Mouse (Mus musculus): ENCODE measurements around the gene Gfod1.

Gene Gfod1

DNA sequence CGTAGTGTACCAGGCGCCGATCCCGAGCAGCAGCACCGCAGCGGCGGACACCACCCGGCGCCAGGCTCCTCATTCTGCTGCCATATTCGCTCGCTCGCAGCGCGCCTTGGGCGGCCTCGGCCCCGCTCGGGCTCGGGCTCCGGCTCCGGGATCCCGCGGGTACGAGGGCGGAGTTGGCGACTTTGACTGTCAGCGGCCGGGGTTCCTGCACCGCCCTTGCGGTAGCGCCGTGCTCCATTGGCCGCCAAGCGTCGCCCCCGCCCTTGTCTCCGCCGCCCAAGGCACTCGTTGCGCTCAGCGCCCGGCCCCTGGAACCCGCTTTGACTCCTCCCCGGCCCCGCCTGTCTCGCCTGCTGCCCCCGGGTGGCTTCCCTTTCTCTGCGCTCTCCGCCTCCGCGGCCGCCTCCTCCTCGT lies at the start of gene Gfod1:
Gene Gfod1 (minus strand): TSS at position 155 of the 414 bp plus-strand sequence.
- DNase-seq (ENCODE audit: low spot score in 2 of 2) = peak; percentile 97 to 98

DNA sequence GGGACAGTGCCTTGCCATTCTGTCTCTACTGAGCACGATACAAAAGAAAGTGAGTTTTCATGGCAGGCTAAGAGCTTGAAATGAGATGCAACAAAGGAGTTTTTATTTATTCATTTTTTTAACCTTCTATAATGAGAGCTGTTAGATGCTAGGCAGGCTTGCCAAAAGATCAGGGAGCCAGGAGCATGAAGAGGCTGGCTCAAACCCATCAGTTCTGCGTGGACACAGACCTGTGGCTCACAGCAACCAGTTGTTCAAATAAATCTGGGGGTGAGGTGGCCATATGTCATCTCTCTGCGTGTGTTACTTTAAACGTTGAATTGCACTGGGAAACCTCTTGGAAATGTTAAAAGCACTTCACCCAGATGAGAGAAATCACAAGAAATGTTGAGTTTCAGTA lies 49.4 kb upstream of the Gfod1 start:
- no peak for DNase-seq (ENCODE audit: low spot score in 2 of 2)

DNA sequence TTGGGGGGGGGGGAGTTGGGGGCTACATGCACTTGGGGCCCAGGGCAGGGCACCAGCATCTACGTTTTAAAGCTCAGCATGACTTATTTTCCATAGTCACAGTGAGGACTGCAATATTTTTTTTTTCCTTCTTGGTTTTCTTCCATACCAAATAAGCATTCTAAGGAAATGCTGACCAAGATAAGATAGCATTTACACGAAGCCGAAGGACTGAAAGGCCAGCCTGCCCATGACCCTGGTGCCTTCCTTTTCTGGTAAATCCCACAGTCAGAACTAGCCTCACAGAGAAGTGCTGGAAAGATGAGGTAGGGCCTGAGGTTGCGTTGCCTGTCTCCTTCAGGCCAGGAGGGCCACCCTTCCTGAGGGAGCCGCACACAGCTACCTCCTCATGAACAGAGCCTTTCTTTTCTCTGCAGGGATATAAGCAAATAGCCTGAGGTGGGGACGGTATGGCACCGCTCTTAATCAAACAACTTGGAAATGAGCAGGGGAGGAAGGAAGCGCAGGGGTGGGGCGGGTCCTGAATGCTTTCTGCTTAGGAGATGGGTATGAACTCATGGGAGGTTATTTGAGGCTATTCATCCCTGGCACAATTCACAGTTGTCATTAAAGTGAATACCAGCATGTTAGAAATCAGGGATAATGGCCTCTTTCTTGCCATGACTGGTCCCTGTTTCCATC lies 46.7 kb upstream of the Gfod1 start:
- peak in 1 of 2 experiments; percentile 9 for DNase-seq (ENCODE audit: low spot score in 2 of 2)

DNA sequence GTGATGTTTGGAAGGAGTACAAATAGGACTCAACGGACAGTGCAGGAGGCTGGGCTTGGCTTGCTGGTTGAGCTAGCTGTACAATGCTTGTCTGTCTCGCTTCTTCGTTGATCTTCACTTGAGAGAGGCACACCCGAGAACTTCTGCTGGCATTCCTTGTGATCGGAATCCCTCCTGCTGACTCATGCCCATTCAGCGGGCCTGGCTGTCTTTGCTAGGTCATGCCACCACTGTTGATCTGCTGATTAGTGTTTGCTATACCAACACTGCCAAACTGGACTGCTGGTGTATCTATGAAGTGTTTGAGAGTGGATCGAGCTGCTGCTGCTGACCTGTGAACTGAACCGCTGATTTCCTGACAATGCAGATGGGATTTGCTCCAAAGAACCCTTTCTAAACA lies 45.4 kb upstream of the Gfod1 start:
- no peak for DNase-seq (ENCODE audit: low spot score in 2 of 2)

DNA sequence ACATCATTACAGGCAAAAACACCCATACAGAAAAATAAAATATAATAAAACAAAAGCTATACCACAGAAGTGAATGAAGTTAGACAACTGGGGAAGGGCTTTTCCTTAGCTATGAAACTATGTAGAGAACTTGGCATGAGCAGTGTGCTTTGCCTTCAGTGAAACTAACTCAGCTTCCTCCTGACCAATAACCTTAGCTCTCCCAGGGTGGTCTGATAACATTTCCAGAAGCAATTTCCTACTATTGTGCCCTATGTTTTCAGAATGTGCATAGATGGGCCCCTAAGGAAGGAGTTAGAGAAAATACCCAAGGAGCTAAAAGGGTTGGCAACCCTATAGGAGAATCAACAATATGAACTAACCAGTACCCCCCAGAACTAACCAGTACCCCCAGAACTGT lies 42.9 kb upstream of the Gfod1 start:
- no peak for DNase-seq (ENCODE audit: low spot score in 2 of 2)

DNA sequence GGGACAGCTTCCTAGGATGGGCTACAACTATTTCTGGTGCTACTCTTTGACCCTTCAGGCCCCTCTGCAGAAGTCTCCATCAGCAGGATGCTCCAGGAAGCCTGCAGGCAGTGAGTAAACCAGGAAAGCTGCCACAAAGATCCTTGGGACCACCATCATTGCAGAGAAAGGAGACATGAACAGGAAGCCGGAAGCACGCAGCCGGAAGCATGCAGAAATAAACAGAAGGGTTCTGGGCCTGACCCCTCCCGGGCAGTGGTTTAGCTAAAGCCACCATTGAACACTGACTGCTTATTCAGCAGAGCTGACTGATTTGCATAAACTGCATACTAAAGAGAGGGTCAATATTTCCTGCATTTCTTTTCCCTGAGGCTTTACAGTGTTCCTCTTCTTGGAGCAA lies 34.7 kb upstream of the Gfod1 start:
- DNase-seq (ENCODE audit: low spot score in 2 of 2) = no peak

DNA sequence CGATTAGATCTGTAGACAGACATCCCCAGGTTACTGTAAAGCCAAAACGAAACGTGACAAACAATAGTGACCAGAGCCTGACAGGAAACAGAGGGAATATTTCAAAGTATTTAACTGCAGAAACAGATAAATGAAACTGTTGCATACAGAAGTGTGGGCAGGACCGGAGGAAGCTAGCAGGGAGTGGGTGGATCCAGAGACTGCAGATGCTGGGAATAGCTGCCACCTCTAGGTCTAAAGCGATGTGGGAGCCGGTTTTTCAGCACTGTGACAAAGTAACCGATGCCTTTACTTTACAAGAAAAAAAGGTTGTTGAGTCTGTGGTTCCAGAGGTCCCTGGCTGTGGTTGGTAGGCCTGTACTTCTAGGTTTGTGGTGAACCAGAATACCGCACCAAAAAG lies 34.0 kb upstream of the Gfod1 start:
- no peak for DNase-seq (ENCODE audit: low spot score in 2 of 2)

DNA sequence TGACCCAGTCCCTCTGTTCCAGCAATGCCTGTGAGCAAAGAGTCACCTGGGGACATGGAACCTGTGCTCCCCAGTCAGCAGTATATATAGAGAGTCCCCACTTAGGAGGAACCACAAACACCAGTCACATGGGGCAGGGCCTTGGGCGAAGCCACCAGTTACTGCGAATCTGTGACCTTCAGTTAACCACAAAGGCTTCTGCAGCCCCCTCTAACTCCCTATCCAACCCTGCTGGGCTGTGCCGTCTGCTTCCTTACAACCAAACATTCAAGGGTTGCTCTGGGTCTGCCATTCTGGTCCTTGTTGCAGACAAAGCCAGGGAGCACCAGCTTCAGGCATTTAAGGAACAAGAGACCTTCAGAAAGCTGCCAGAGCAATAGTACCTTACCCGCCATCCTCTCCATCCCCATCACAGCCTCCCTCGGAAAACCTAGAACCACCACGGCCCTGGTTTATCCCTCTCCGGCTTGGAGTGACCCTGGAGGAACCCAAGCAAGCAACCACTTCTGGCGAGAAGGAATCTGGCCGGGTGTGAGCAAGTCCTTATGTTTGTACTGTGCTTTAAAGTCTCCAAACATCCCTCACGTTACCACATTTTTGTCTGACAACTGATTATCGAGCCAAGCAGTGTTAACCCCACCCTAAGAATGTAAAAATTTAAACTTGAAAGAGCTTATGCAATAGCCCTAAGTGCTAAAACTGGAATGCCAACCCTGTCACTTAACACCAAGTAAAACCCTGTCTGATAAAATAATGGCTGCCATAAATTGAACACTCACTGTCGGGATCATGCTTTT lies 32.7 kb upstream of the Gfod1 start:
- DNase-seq (ENCODE audit: low spot score in 2 of 2) = no peak

DNA sequence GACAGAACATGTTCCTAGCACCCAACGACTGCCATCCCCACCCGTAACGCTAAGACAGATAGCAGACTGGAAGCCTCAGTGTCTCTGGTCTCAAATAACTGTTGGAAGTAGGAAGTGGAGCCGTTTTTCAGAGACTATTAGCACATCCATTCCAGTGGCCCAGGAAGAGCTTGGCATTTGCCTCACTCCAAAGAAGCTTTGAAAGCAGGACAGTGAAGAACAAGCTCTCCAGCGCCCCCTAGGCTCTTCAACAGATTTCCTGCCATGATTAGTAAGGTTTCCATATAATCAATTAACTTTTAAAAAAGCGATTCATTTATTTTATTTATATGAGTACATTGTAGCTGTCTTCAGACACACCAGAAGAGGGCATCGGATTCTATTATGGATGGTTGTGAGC lies 28.6 kb upstream of the Gfod1 start:
- peak in 1 of 2 experiments; percentile 14 for DNase-seq (ENCODE audit: low spot score in 2 of 2)

DNA sequence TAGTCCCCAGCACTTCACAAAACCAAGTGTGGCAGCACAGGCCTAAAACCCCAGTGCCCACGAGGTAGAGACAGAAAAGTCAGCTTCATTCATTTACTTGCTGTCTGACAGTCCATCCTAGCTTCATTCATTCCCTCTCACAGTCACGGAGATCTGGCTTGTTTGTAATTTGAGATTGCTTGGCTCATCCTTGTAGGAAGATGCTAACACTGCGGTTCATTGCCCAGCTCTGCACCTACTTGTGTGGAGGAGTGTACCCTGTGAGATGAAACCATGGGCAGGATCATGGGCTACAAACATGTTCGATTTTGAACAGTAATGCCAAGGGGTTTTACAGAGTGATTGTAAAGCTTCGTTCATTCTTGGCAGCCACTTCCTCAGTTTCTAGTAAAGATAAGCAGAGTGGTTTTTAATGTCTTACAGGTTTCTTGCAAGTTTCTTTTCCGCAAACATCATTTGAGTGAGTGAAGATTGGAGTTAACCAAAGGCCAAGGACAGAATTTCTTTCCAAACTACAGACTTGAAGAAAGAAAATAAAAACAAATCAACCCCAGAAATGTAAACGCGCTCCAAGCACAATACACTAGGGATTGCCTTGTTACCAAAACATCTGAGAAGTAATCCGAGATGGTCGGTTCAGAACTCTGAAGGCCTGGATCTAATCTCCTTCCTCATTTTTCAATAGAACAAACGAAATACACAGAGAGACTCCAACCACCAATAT lies 27.9 kb upstream of the Gfod1 start:
- no peak for DNase-seq (ENCODE audit: low spot score in 2 of 2)

DNA sequence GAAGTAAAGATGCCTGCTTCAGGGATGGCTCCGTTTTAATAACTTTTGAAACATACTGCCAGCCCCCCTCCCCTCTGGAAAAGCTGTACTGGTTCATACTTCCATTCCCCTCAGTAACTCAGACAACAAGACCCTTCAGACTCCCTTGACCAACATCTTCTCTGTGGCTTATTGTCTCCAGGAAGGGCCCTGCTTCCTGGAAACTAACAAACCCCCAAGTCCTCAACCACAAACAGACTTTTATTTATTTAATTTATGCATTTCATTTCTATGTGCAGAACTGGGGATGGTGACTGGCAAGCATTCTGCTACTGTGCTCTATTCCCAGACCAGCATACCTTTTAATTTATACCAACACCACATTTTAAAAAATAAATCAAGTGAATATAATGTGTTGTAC lies 21.5 kb upstream of the Gfod1 start:
- DNase-seq (ENCODE audit: low spot score in 2 of 2) = no peak

DNA sequence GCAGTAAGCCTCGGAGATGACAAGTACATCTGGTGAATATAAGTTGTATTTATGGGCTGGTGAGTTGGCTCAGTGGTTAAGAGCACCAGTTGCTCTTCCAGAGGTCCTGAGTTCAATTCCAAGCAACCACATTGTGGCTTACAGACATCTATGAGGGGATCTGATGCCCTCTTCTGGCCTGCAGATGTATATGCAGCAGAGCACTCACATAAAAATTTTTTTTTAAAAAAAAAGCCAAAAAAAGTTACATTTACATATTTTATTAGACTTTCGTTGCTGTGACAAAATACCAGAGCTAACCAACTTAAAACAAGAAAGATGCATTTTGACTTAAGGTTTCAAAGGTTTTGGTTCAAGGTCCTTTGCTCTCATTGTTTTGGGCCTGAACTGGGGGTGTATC lies 17.5 kb upstream of the Gfod1 start:
- no peak for DNase-seq (ENCODE audit: low spot score in 2 of 2)

DNA sequence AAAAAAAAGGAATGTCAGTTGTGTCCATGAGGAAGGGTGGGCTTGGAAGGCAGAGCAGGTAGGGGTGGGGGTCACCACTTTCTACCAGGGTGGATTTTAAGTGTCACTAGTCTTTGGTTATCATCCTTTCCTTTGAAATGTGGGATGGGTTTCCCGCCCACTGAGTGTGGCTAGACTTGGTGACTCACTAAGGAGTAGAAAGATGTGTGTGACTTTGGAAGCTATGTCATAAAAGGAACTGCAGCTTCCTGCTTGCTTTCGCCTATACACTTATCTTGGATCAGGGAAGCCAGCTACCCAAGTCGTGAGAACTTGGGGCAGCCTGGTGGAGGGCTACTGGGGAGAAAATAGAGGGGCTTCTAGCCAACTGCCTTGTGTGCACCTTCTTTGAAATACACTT lies 15.4 kb upstream of the Gfod1 start:
- no peak for DNase-seq (ENCODE audit: low spot score in 2 of 2)

DNA sequence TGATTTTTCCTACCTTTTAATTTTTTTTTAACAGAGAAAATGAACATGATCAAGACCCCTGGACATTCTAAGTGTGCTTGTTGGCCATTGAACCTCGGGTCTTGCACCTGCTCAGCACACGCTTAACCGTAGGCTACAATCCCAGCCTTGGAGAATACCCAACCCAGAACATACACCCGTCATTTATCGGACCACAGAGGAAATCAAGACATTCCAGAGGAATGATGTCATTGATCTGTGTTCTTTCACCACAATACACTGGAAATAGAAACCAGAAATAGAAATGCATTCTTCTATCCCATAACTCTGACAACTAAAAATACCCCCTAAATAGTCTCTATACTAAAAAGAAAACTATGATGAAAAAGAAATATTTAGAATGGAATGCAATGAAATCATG lies 13.4 kb upstream of the Gfod1 start:
- peak; percentile 13 to 40 for DNase-seq (ENCODE audit: low spot score in 2 of 2)

DNA sequence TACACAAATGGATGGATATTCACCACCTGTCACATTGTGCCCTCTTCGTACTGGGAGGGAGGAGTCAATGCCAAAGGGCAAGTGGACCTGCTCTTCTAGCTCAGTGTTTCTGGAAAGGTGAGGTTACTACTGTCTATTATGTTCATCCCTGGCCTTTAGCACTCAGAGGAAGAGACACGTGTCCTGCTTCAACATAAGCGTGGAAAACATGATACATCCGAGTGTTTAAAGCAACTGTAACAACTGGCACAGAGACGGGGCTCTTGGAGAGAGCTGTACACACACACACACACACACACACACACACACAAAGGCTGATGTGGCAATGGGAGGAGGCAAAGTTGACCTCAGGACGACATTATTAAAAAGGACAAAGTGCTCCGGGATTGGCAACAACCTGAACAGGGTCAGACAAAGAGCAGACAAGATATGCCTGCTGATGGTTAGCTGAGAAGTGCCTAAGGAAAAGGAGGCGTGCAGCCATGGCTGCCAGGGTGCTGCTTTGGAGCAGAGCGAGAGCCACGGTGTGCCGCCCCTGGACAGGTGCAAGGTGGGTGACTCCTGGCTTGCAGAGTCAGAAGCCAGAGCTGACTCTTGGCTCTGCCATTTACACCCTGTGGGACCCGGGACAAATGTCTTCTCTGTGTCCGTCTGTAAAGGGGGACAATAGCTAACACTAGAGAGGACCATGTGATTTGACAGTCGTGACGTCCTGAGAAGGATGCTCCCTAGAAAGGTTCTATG lies 1.4 kb upstream of the Gfod1 start:
- DNase-seq (ENCODE audit: low spot score in 2 of 2) = no peak

DNA sequence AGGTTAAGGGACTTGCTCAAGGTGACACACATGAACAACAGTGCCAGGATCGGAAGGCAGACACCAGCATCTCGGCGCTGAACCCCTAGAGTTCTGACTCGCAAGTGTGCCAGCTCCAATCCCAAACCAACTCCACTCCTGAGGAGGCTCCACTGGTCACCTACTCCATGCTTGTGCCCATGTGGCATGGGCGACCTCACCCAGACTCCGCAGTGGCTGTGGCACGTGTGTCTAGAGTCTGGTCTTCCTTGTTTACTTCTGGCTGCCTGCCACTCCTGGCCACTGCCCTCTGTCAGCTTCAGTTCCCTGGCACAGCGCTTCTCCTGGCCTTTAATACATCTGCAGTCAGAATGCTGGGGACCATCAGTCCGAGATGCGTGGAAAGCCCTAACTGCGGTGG lies 728 bp upstream of the Gfod1 start:
- peak; percentile 46 to 52 for DNase-seq (ENCODE audit: low spot score in 2 of 2)

DNA sequence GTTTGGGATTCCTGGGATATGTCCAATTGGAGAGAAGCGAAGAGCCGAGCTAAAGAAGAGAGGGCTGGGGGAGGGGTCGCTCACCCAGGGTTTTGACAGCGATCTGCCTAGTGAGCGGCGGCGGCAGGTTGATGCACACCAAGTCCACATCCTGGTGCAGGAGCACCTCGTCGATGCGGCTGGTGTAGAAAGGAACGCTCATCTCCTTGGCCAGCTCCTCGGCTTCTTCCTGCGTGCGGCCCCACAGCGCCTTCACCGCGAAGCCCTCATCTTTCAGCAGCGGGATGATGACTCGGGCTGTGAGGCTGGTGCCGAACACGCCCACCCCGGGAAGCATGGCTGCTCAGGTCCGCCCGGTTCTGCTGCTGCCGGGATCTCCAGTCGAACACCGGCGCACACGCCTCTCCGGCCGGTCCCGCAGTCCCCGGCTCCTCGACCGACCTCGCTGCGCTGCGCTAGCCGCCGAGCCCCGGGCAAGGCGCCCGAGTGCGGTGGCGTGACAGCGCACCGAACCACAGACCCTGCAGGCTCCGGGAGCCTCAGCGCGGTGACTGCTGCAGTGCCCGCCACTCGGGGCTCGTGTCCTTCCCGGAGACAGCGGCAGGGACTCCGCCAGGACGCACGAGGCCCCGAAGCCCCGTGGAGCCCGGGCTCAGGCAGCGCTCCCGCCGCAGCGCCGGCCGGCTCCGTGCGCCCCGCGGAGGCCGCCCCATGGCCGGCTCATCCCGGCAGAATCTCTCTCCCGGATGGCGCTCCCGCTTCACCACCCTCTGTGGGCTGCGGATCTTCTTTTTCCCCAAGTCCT lies 609 bp downstream of the Gfod1 start:
- DNase-seq (ENCODE audit: low spot score in 2 of 2) = peak; percentile 37 to 38

DNA sequence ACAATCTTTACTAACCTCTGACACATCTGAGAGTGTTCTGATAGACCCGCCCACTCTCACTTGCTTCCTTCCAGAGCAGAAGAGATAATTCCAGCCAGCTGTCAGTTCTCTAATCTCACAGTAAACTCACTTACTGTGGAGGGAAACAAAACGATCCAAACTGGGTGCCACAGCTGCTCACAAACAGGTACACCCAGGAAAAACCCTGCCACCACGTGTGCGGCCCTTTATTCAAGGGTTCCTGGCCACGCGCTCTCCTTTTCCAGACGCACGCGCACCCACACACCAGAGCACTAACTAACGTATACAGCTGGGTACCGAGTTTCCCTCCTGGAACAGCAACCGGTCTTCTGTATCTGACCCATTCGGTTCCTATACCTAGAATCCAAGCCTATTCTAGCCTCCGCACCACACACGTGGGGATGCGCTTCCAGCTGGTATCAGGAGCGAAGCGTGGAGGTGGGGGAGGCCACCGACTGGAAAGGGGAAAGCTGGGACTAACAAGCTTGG lies 1.3 kb downstream of the Gfod1 start:
- DNase-seq (ENCODE audit: low spot score in 2 of 2) = peak in 1 of 2 experiments; percentile 6

DNA sequence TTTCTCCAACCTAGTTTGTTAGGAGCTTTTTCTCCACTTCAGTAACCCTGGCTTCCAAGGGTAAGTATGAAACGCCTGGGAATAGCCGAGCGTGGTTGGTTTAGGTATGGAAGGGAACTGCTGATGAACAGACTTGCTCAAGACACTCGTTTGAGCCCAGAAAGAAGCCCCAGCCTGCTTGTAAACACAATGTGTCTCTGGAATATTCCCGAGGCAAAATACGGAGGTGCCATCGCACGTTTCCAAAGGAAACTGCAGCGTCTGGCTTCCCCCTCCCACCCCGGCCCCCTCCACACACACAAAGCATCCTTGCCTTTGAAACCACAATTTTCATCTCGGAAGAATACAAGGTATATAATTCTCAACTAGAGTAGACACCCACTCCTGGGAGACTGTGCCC lies 1.7 kb downstream of the Gfod1 start:
- DNase-seq (ENCODE audit: low spot score in 2 of 2) = no peak

DNA sequence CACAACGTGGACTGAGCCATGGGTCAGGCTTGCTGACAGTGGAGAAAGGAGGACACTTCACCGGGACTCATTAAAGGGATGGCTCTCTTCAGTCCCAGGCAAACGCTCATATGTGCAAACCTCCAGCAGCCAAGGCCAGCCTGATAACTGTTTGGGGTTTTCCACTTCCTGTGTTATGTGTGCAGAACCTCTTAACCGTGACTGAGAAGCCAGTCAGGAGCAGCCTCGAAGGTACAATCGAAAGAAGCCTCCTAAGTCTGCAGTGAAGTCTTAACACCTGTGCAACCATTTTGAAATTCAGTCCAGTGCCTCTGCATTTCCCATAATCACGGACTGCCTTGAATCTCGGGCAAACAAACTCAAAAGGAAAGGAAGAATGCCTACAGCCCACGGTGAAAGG lies 3.1 kb downstream of the Gfod1 start:
- DNase-seq (ENCODE audit: low spot score in 2 of 2) = no peak

DNA sequence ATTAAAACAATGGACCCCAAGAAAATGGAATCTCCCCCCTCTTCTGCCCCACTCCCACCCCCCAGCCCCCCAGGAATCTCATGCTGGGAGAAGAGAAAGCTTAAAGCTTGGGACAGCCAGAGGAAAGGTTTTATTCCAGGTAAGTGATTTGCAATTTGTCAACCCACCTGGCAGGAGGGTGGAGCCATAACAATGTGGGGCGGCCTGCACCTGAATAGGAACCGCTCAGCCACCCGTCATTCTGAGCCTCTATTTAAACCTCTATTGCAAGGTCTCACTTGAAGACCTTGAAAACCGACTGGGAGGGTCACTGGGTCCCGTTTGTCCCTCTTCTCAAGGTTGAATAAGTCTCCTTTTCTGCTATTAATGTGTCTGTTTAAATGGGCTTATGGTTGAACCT lies 3.6 kb downstream of the Gfod1 start:
- DNase-seq (ENCODE audit: low spot score in 2 of 2) = no peak
